Mouse (Mus musculus) forebrain, postnatal 0 days (tissue): ENCODE data around the gene Cstf3. TPM values are rescaled to one million over a fixed set of nuclear protein-coding genes. Genes with fewer than 3 reads are reported as not detected.
A peak's percentile ranks its signal among the peaks of the same experiment; 100 is the strongest.
"Not testable (repeated sequence)": the region's sequence is repeated elsewhere in the genome, so short reads cannot be mapped to it uniquely, and the experiment has no call there.

Source experiments
- ATAC-seq: fragments of 200-750 bp; cut with Nextera tagmentation; 2 replicates; pipeline ENCODE4 v1.8.0; 2017; ENCODE audit warnings: mild to moderate bottlenecking, moderate library complexity
- DNase-seq: peaks from one replicate; pipeline ENCODE4 v3.0.0-alpha.2; 2015
- H3K27ac ChIP-seq: fragments of 300-500 bp; sonication (generic); 2 replicates; pipeline ENCODE4 v1.5.1; 2014; ENCODE audit warnings: low read depth, mild to moderate bottlenecking, antibody characterized with exemption, low read length, moderate library complexity, mixed read lengths
- H3K27me3 ChIP-seq: fragments of 300-500 bp; sonication (generic); 2 replicates; pipeline ENCODE4 v1.6.1; 2014; ENCODE audit warnings: mild to moderate bottlenecking, low read length, mixed read lengths; ENCODE audit not compliant: insufficient read depth
- H3K36me3 ChIP-seq: fragments of 300-500 bp; sonication (generic); 2 replicates; pipeline ENCODE4 v1.6.1; 2014; ENCODE audit warnings: mild to moderate bottlenecking, moderate library complexity; ENCODE audit not compliant: insufficient read depth
- H3K4me1 ChIP-seq: fragments of 300-500 bp; sonication (generic); 2 replicates; pipeline ENCODE4 v1.6.1; 2014; ENCODE audit warnings: antibody characterized with exemption; ENCODE audit not compliant: insufficient read depth
- H3K4me2 ChIP-seq: fragments of 300-500 bp; sonication (generic); 2 replicates; pipeline ENCODE4 v1.6.1; 2014; ENCODE audit warnings: low read depth, mild to moderate bottlenecking, moderate library complexity
- H3K4me3 ChIP-seq: fragments of 300-500 bp; sonication (generic); 2 replicates; pipeline ENCODE4 v1.5.1; 2014; ENCODE audit warnings: low read depth, low read length, mixed read lengths
- H3K9ac ChIP-seq: fragments of 300-500 bp; sonication (generic); 2 replicates; pipeline ENCODE4 v1.6.1; 2014; ENCODE audit warnings: mild to moderate bottlenecking
- H3K9me3 ChIP-seq: fragments of 300-500 bp; sonication (generic); 2 replicates; pipeline ENCODE4 v1.6.1; 2016; ENCODE audit warnings: low read length
- CTCF ChIP-seq: sonication (generic); IDR thresholded peaks from 2 replicates; pipeline ENCODE4 v1.5.1; 2016; ENCODE audit warnings: antibody characterized with exemption, control low read depth, low read depth
- WGBS: fragments of 180-500 bp; shearing (Covaris S2); extraction: QIAGEN DNeasy Blood & Tissue Kit; methylation state at CpG from one replicate; pipeline ENCODE4 v1.1.7; 2014; 5-methylcytosine and 5-hydroxymethylcytosine counted together
- polyA plus RNA-seq: library from polyadenylated mRNA; unstranded; fragments of >200 nt; fragmentation: Nextera tagmentation; extraction: Ambion mirVana; gene quantifications from 2 replicates; pipeline ENCODE4 v1.2.1, GENCODE M21; 2015
- total RNA-seq: library from RNA; depleted of rRNA; stranded (reverse); fragments of >200 nt; gene quantifications from 2 replicates; pipeline ENCODE4 v1.2.3, GENCODE M21; 2014; rRNA removed

Cstf3 gene
- total RNA-seq (17.9 and 33.5 TPM in 2 replicates), polyA plus RNA-seq (51.2 and 65.3 TPM in 2 replicates)

- peak; percentile 99 for DNase-seq
- peak within 1 kb of the TSS; percentile 64 for H3K4me3 ChIP-seq
- H3K9ac ChIP-seq: peak within 1 kb of the TSS; percentile 80
- peak; percentile 100 for ATAC-seq
- H3K9me3 ChIP-seq: no peaks in the 10 kb centered on the region
- H3K27me3 ChIP-seq: no peaks in the 10 kb centered on the region
- under 1% methylated on average over 58 of the region's 59 CpGs for WGBS
- peak within 1 kb of the TSS; percentile 58 for H3K4me2 ChIP-seq
- TF ChIP-seq CTCF: peak; percentile 58
- H3K27ac ChIP-seq: peak within 1 kb of the TSS; percentile 89
- no peaks in the 10 kb centered on the region for H3K36me3 ChIP-seq
- H3K4me1 ChIP-seq: peaks cover 22% of the 10 kb centered on the region
Measured at GRCm38 (mm10) chr2:104590068-104590828, at the start of gene Cstf3. TSS of gene Cstf3 (plus strand) at chr2:104590523.

GRCm38 (mm10) chr2:104556711-104557110, 33.6 kb upstream of the Cstf3 start:
- not testable (repeated sequence) for H3K9ac ChIP-seq, H3K27me3 ChIP-seq, H3K9me3 ChIP-seq, H3K4me3 ChIP-seq, H3K4me1 ChIP-seq, H3K4me2 ChIP-seq, ATAC-seq, H3K36me3 ChIP-seq, DNase-seq, H3K27ac ChIP-seq
- WGBS: 92% methylated on average over 22 of the region's 22 CpGs

- Histone ChIP-seq H3K27ac (no peak overlapping the region), H3K27me3 (no peaks in the 10 kb centered on the region), H3K4me1 (no peaks in the 10 kb centered on the region), H3K9ac (no peak overlapping the region), H3K9me3 (no peaks in the 10 kb centered on the region), H3K36me3 (no peaks in the 10 kb centered on the region), H3K4me3 (no peak overlapping the region), H3K4me2 (no peak overlapping the region)
- WGBS: 90% methylated on average over 9 of the region's 9 CpGs
- ATAC-seq (no peak), DNase-seq (no peak)
- TF ChIP-seq CTCF: no peak
Measured at GRCm38 (mm10) chr2:104557722-104558121, 32.6 kb upstream of the Cstf3 start.

- H3K9ac ChIP-seq: no peak overlapping the region
- no peaks in the 10 kb centered on the region for H3K36me3 ChIP-seq
- H3K27me3 ChIP-seq: no peaks in the 10 kb centered on the region
- H3K4me3 ChIP-seq: no peak overlapping the region
- ATAC-seq (no peak), DNase-seq (no peak)
- no peak overlapping the region for H3K4me2 ChIP-seq
- no peaks in the 10 kb centered on the region for H3K4me1 ChIP-seq
- H3K9me3 ChIP-seq: no peaks in the 10 kb centered on the region
- WGBS: 92% methylated on average over 4 of the region's 4 CpGs
- TF ChIP-seq CTCF: no peak
- no peak overlapping the region for H3K27ac ChIP-seq
Measured at GRCm38 (mm10) chr2:104558326-104558725, 32.0 kb upstream of the Cstf3 start.

GRCm38 (mm10) chr2:104558938-104559337, 31.4 kb upstream of the Cstf3 start:
- Histone ChIP-seq H3K27ac (no peak overlapping the region), H3K9ac (no peak overlapping the region), H3K9me3 (no peaks in the 10 kb centered on the region), H3K36me3 (no peaks in the 10 kb centered on the region), H3K27me3 (no peaks in the 10 kb centered on the region), H3K4me3 (no peak overlapping the region), H3K4me2 (no peak overlapping the region), H3K4me1 (no peaks in the 10 kb centered on the region)
- DNase-seq: no peak
- TF ChIP-seq CTCF: no peak
- no peak for ATAC-seq
- 75% methylated on average over 6 of the region's 6 CpGs for WGBS

- Histone ChIP-seq H3K27ac (no peak overlapping the region), H3K4me3 (no peak overlapping the region), H3K9me3 (no peaks in the 10 kb centered on the region), H3K27me3 (no peaks in the 10 kb centered on the region), H3K4me1 (no peaks in the 10 kb centered on the region), H3K4me2 (no peak overlapping the region), H3K36me3 (no peaks in the 10 kb centered on the region), H3K9ac (no peak overlapping the region)
- 87% methylated on average over 4 of the region's 4 CpGs for WGBS
- DNase-seq (no peak), ATAC-seq (no peak)
- no peak for TF ChIP-seq CTCF
Measured at GRCm38 (mm10) chr2:104559591-104560380, 30.5 kb upstream of the Cstf3 start.

GRCm38 (mm10) chr2:104561386-104561785, 28.9 kb upstream of the Cstf3 start:
- Histone ChIP-seq H3K27me3 (no peaks in the 10 kb centered on the region), H3K9me3 (no peaks in the 10 kb centered on the region), H3K9ac (no peak overlapping the region), H3K4me3 (no peak overlapping the region), H3K27ac (no peak overlapping the region), H3K36me3 (no peaks in the 10 kb centered on the region), H3K4me1 (no peaks in the 10 kb centered on the region), H3K4me2 (no peak overlapping the region)
- WGBS: 95% methylated on average over 6 of the region's 6 CpGs
- TF ChIP-seq CTCF: no peak
- ATAC-seq: no peak
- DNase-seq: no peak
